Mouse (Mus musculus) embryonic stem cell, embryonic (primary cell): ENCODE data around the gene Slc6a5.

ENCODE experiments used
- CTCF ChIA-PET, 4 experiments: fragments of 300-600 bp in 2 of 4; fragments of 350-600 bp in 2 of 4; sonication (Branson Sonifier 250); formaldehyde crosslinking; loops; one replicate each; lab custom pipeline; 2022; ENCODE audit warnings: inconsistent platforms in 2 of 4; lab: Charles Lee
- POLR2A ChIA-PET, 4 experiments: fragments of 300-600 bp in 2 of 4; fragments of 350-600 bp in 2 of 4; sonication (Branson Sonifier 250); formaldehyde crosslinking; loops; one replicate each; lab custom pipeline; 2022; ENCODE audit warnings: antibody characterized with exemption in 4 of 4, inconsistent platforms in 1 of 4; lab: Charles Lee

The Slc6a5 gene

DNA sequence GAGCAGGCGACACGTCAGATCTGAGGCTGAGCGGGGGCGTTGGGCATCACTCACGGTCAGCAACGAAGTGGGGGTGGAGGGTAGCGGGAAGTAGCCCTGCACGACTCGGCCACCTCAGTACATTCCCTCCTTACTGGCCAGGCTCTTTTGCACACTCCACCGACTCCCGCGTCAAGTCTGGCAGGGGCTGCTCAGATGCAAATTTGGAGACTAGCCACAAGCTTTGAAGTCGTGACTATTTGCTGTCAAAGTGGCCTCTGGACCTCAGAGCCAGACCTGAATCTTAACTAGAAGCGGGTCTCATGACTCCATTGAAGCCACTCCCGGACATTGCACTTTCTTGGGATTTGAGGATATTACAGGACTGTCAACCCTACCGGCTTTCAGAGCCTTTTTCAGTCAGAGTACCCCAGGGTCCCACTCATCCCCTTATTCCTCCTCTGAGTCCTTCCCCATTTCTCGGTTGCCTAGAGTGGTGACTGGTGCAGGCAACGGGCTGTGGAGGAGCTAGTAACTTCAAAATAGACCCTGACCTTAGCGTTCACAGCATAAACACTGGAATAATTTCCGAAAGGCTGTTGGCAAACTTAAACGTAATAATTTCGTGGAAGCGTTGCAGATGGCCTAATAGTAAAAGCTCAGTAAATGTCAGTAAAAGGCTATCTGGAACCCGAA is 1.6 kb upstream of the Slc6a5 start:
- ChIA-PET CTCF (interaction anchor here in 1 of 4 experiments (0.7 kb wide), 1 partner anchor 50 kb away, joined by 4 read pairs; no protein-coding TSS in a partner anchor), POLR2A (interaction anchor here in 1 of 4 experiments (0.5 to 1.2 kb wide), 2 partner anchors 12 to 626 kb away, joined by 3 read pairs; no protein-coding TSS in a partner anchor)

DNA sequence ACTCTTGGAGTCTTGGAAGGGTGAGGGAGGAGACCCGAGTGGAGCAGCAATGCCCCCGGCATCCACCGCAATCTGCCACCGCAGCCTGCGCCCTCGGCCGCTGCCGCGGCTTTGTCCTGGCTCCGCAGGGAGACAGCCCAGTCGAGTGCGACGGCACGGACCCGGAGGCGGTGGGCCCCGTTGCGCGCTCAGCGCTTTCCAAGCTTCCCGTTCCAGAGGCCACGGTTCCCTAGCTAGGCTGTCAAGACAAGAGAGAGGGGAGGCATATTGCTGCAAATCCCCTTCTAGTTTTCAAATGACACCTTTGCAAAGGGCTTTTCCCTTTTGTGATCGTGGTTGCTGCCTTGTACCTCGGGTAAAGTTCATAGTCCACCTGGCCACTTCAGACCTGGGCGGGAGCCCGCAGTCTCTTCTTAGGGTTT is 945 bp upstream of the Slc6a5 start:
- CTCF ChIA-PET, result interaction anchor here in 1 of 4 experiments (0.5 kb wide), 1 partner anchor 120 kb away, joined by 3 read pairs; no protein-coding TSS in a partner anchor
- POLR2A ChIA-PET, result interaction anchor here in 1 of 4 experiments (0.5 to 1.2 kb wide), 2 partner anchors 12 to 626 kb away, joined by 3 read pairs; no protein-coding TSS in a partner anchor

DNA sequence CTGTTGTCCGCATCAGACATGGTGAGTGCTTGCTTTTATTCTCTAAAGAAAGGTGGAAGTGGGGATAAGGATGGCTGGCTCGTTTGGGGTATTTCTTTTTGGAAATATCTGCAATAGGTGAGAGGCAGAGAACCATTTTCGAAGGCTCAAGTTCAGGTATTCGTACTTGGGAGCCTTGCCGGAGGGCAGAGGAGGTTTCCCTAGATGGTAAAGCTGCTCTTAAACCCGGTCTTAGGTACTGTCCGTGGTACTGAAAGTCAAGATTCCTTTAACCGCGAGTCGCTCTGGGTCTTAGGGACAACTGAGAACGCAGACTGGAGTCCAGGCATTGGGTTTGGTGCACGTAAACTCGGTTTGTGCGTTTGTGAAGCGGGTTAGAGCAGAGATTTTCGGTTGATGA is 415 bp downstream of the Slc6a5 start:
- ChIA-PET POLR2A (interaction anchor here in 1 of 4 experiments (0.5 kb wide), 1 partner anchor 142 kb away, joined by 3 read pairs; no protein-coding TSS in a partner anchor), CTCF (interaction anchor here in 2 of 4 experiments (0.9 to 1.0 kb wide), 2 partner anchors 13 kb away, joined by 3 read pairs; no protein-coding TSS in a partner anchor)

DNA sequence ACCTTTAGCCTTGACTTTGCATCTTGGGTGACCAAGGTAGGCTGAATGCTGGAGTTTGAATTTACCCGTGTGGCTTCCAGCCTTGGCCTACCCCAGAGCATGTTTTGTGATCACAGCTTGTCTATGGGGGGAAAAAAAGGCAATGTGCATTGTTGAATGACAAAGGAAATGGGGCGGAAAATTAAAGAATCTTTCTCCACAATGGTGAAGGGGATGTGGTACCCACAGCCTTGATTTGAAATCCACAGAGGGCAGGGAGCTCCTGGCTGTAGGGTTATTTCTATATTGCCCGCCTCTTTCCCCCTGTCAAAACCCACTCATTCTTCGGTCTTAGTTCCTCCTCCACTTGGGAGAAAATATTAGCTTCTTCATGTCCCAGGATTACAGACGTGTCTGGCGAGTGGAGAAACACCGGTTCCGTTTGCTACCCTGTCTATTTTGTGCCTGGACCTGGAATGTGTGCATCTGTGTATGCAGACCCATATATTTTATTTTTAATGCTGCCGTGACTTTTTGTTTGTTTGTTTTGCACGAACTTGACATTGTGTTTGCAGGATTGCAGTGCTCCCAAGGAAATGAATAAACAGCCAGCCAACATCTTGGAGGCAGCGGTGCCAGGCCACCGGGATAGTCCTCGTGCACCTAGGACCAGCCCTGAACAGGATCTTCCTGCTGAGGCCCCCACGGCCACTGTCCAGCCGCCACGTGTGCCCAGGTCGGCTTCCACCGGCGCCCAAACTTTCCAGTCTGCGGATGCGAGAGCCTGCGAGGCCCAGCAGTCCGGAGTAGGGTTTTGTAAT is 1.4 kb downstream of the Slc6a5 start:
- POLR2A ChIA-PET, result no interaction called here
- CTCF ChIA-PET, result no interaction called here

DNA sequence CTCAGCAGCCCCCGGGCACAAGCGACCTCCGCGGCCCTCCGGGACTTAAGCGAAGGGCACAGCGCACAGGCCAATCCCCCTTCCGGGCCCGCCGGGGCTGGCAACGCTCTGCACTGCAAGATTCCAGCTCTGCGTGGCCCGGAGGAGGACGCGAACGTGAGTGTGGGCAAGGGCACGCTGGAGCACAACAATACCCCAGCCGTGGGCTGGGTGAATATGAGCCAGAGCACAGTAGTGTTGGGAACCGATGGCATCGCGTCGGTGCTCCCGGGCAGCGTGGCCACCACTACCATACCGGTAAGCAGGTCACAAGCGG is 2.0 kb downstream of the Slc6a5 start:
- ChIA-PET CTCF (interaction anchor here in 3 of 4 experiments (0.6 to 1.2 kb wide), 3 partner anchors 11 to 224 kb away, joined by 3 to 11 read pairs (median 4); no protein-coding TSS in a partner anchor), POLR2A (interaction anchor here in 2 of 4 experiments (0.6 to 1.1 kb wide), 3 partner anchors 34 to 430 kb away, joined by 3 to 4 read pairs (median 3); no protein-coding TSS in a partner anchor)

DNA sequence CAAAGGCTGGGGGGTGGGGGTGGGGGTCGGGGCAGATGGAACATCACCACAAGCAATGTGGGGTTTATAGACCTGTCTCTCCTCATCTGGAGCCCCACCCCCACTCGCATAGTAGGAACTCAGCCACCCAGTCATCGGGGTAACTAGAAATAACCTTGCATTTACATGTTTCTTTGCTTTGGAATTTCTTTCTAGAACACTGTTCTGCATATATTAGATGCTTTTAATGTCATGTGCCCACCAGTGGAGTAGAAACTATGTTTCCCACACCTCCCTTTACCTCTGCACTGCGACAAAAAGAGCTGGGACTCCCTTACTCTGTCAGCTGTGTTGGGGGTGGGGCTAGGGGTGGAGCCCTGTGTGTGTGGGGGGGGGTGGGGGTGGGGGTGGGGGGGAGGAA is 3.2 kb downstream of the Slc6a5 start:
- CTCF ChIA-PET, result interaction anchor here in 1 of 4 experiments (0.6 kb wide), 1 partner anchor 62 kb away, joined by 3 read pairs; no protein-coding TSS in a partner anchor

DNA sequence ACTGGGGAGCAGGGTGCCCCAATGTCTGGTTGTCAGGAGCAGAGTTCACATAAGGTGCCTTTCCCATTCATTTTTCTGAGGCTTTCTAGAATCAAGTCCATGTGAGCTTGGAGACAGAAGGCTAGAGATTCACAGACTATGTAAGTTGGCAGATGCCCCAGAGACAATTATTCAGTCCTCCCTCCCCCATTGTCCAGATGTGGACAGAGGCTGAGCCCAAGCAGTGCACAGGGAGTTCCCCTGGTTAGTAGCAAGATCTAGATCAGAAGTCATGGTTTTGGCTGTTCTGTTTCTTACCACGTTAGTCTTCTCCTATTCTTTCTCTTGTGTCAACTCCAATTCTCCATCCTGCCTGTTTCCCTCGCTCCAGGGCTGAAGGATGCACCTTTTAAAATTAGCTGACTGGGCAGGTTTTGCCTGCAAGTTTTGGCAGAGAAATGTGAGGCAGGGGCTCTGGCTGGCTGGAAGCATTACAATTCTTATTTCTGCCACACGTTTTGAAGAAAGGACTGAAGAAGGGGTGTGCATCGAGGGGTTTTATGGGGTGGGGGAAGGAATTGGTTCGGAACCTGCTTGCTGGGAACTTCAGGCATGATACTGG is 3.9 kb downstream of the Slc6a5 start:
- POLR2A ChIA-PET, result interaction anchor here in 1 of 4 experiments (0.9 kb wide), 1 partner anchor 51 kb away, joined by 3 read pairs; no protein-coding TSS in a partner anchor
- CTCF ChIA-PET, result no interaction called here

More for the DNA sequence above, 3.2 kb downstream of the Slc6a5 start:
- POLR2A ChIA-PET, result interaction anchor here in 2 of 4 experiments (0.6 to 1.1 kb wide), 3 partner anchors 35 to 1572 kb away, joined by 3 to 6 read pairs (median 4); no protein-coding TSS in a partner anchor

DNA sequence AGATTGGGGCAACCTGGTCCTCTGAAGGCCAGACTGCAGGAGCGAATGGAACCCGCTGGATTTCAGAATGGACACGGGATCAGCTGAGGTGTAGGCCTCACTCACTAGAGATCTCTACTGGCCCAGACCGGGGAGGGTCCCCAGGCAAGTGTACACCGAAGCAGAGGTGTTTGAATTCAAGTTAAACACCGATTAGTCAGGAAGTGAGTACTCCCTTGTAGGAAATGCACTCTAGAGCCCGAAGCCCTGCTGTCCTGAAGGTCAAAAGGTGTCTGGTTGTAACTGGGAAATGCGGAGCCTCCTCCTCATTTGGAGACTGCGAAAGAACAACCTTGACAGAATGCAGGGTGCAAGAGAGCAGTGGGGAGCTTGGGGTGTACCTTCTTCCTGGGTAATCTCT is 5.0 kb downstream of the Slc6a5 start:
- POLR2A ChIA-PET, result interaction anchor here in 2 of 4 experiments (0.6 to 1.9 kb wide), 3 partner anchors 9 to 449 kb away, joined by 3 to 7 read pairs (median 3); no protein-coding TSS in a partner anchor
- CTCF ChIA-PET, result interaction anchor here in 1 of 4 experiments (1.2 kb wide), 1 partner anchor 15 kb away, joined by 3 read pairs; no protein-coding TSS in a partner anchor

DNA sequence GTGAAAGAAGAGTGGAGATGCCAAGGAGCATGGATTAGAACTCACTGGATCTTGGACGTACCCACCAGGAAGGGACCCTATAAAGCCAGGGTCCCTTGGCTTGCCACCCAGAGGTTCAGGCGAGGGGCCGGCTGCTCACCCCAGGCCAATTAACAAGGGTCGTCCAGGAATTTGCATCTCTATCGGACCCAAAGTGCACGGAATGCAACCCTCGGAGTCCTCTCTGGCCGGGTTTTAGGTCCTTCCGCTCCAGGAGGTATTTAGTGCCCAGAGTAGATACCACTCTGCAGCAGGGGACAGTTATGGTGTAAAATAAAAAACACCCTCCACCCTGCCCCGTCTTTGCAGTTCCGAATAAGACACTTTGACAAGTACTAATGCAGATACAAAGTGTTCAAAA is 5.5 kb downstream of the Slc6a5 start:
- CTCF ChIA-PET, result interaction anchor here in 3 of 4 experiments (0.6 to 1.2 kb wide), 3 partner anchors 15 to 192 kb away, joined by 3 to 5 read pairs (median 3); no protein-coding TSS in a partner anchor
- POLR2A ChIA-PET, result interaction anchor here in 1 of 4 experiments (1.9 kb wide), 1 partner anchor 10 kb away, joined by 7 read pairs; no protein-coding TSS in a partner anchor

DNA sequence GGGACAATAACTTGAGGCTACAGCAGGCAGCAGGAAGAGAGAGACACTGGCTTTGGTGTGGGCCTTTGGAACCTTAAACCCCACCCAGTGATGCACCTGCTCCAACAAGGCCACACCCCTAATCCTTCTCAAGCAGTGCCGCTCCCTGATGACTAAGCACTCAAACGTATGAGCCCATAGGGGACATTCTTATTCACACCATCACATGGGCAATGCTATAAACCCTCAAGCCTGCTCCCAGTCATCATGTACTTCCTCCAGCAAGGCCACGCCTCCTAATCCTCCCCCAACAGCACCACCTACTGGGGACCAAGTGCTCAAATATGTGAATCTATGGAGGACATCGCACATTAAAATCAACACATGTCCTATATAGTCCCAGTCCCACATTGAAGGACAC is 9.5 kb downstream of the Slc6a5 start:
- ChIA-PET CTCF (no interaction called here), POLR2A (no interaction called here)

DNA sequence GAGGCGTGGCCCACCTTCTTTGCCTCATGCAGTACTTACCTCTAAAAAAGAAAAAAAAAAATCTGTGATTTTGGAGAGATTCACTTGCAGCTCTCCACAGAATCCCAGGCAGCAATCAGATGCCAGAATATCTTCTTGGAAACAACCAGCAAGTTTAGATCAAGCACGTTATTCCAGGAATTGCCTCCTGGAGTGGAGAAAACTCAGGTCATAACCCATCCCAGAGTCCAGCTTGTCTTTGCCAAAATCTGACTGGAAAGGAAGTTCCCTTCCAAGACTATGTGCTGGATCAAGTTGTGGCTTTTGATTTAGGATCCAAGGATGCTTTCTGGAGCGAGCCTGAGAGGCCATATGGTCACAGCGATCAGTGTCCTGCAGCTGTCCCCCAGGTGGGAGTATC is 10.8 kb downstream of the Slc6a5 start:
- ChIA-PET CTCF (interaction anchor here in 2 of 4 experiments (0.6 to 1.0 kb wide), 3 partner anchors 56 to 452 kb away, joined by 3 to 6 read pairs (median 3); no protein-coding TSS in a partner anchor), POLR2A (interaction anchor here in 1 of 4 experiments (0.6 kb wide), 1 partner anchor 12 kb away, joined by 3 read pairs; no protein-coding TSS in a partner anchor)

DNA sequence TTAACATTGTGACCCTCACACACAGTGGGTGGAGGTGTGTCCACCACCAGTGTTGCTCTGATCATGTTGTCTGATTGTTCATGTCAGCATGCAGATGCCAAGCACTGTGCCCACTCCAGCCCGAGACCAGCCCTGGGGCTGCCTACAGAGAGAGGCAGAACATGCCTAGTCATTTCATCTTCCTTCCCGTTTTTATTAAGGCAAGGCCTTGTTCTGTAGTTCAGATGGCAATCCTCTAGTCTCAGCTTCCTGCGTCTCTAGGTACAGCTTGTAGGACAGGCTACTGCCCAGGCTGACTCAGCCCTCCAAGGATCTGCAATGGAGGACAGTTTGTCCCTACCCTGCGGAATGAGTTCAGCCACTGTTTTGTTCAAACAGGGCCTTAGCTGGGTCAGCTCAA is 13.0 kb downstream of the Slc6a5 start:
- POLR2A ChIA-PET, result interaction anchor here in 3 of 4 experiments (0.6 to 1.8 kb wide), 3 partner anchors 10 to 1339 kb away, joined by 3 to 4 read pairs (median 3); no protein-coding TSS in a partner anchor
- CTCF ChIA-PET, result interaction anchor here (0.6 to 1.9 kb wide), 36 partner anchors 9 to 307 kb away, joined by 3 to 16 read pairs (median 4); partner anchors contain the start of genes Slc6a5 (in 2 of the 4) and Htatip2 (in 1 of the 4)

DNA sequence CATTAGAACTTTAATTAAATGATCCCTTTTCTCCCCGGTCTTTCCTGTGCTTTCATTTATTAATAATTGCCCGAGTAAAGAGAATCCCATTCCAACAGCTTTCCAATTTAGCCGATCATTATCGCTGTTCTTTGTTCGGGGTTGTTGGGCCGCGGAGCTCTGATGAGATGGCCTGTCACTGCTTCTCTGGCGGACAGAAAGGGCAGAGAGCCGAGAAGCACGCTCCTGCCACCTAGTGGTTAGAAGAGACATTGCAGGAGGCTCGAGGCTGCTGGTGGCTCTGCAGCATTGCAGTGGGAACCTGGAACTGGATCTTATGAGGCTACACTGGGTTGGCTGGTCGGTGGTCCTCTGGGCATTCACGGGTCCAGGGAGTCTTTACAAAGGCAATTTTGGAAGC is 13.4 kb downstream of the Slc6a5 start:
- CTCF ChIA-PET, result interaction anchor here (0.6 to 1.9 kb wide), 36 partner anchors 9 to 307 kb away, joined by 3 to 16 read pairs (median 4); partner anchors contain the start of genes Slc6a5 (in 2 of the 4) and Htatip2 (in 1 of the 4)
- POLR2A ChIA-PET, result interaction anchor here in 3 of 4 experiments (0.6 to 1.8 kb wide), 3 partner anchors 9 to 1338 kb away, joined by 3 to 4 read pairs (median 3); no protein-coding TSS in a partner anchor

DNA sequence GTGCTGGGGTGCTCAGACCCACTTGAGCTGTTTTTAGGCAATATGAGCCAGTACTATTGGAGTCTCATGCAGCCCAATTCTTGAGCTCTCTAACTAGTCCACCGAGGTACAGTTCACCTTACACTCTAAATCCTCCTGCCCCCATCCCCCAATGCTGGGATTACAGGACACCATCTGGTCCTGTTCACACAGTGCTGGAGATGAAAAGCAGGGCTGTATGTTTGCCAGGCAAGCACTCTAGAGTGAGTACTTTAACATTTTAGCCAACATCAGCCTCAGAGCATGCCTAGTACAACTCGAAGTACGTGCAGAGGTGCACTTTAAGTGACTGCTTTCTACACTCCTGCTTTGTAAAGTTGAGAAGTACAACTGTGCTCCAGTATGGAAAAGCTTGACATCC is 18.6 kb downstream of the Slc6a5 start:
- ChIA-PET POLR2A (interaction anchor here in 1 of 4 experiments (1.2 kb wide), 1 partner anchor 70 kb away, joined by 3 read pairs; no protein-coding TSS in a partner anchor), CTCF (interaction anchor here in 1 of 4 experiments (0.7 kb wide), 1 partner anchor 1067 kb away, joined by 4 read pairs; no protein-coding TSS in a partner anchor)

DNA sequence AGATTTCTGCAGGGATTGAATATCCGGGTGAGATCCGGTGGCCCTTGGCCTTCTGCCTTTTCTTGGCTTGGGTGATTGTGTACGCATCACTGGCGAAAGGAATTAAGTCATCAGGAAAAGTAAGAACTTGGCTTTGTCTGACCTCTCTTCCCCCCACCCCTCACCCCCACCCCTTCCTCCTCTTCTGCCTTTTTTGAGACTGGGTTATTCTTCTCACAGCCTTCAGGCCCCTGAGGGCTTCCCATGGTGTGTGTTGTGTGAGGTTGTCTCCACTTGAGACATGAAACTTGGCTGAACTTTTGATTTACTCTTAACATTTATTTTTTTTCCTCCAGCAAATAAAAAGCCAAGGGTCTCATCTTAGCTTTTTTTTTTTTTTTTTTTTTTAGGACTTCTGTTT is 20.1 kb downstream of the Slc6a5 start:
- POLR2A ChIA-PET, result interaction anchor here in 2 of 4 experiments (0.7 kb wide), 2 partner anchors 200 to 851 kb away, joined by 3 read pairs; no protein-coding TSS in a partner anchor
- CTCF ChIA-PET, result interaction anchor here in 3 of 4 experiments (0.5 to 1.0 kb wide), 3 partner anchors 15 to 309 kb away, joined by 3 read pairs; no protein-coding TSS in a partner anchor

DNA sequence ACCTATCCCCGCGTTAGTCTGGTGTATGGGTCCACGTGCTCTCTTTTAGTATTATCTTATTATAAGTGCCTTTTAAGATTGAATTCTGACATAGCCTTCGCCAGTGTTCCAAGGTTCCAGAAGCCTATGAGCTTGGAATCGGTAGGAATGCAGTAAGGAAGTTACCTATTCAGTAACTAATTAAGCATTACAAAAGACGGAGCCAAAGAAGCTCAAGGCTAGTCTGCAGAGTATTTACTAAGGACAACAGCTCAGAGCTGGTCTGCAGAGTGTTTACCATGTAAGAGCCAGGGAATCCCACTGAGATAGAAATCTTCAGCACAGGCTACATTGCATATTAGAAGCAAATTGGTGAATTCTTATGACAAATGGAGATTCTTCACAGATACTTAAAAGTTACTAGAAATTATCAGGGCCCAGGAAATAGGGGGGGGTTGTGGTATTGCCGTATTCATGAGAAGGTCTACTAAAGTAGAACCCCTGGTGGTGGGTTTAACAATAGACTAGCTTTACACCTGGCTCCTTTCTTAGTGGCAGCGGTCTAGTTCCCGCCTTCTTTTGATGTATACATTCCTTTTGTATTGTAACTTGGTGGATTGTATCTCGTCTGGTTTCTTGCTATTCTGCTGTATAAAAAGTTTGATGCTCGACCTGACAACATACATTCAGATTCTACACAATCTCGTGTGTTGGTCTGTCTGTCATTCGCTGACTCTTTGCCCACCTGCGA is 23.6 kb downstream of the Slc6a5 start:
- CTCF ChIA-PET, result interaction anchor here in 2 of 4 experiments (0.6 kb wide), 2 partner anchors 20 to 55 kb away, joined by 3 read pairs; no protein-coding TSS in a partner anchor
- POLR2A ChIA-PET, result interaction anchor here in 1 of 4 experiments (0.7 kb wide), 1 partner anchor 155 kb away, joined by 3 read pairs; no protein-coding TSS in a partner anchor
